Mouse (Mus musculus) midbrain, postnatal 0 days (tissue): ENCODE results near the gene Aars2. TPM values are rescaled to one million over a fixed set of nuclear protein-coding genes. Genes with fewer than 3 reads are reported as not detected.

Source experiments
- ATAC-seq: fragments of 200-750 bp; cut with Nextera tagmentation; 2 replicates; pipeline ENCODE4 v1.8.0; 2017; ENCODE audit warnings: moderate number of reproducible peaks, mild to moderate bottlenecking, moderate TSS enrichment, moderate library complexity; ENCODE audit not compliant: low FRiP score
- DNase-seq: peaks from one replicate; pipeline ENCODE4 v3.0.0-alpha.2; 2015; ENCODE audit warnings: low spot score
- H3K27ac ChIP-seq: fragments of 300-500 bp; sonication (generic); 2 replicates; pipeline ENCODE4 v1.5.1; 2014; ENCODE audit warnings: low read depth, mild to moderate bottlenecking, low read length, mixed read lengths
- H3K27me3 ChIP-seq: fragments of 300-500 bp; sonication (generic); 2 replicates; pipeline ENCODE4 v1.6.1; 2014; ENCODE audit warnings: low read length, control low read depth, mixed read lengths; ENCODE audit not compliant: insufficient read depth
- H3K36me3 ChIP-seq: fragments of 300-500 bp; sonication (generic); 2 replicates; pipeline ENCODE4 v1.6.1; 2014; ENCODE audit warnings: low read length, control low read depth, mixed read lengths; ENCODE audit not compliant: insufficient read depth
- H3K4me1 ChIP-seq: fragments of 300-500 bp; sonication (generic); 2 replicates; pipeline ENCODE4 v1.6.1; 2014; ENCODE audit warnings: mild to moderate bottlenecking, control low read depth, antibody characterized with exemption, low read length, mixed read lengths; ENCODE audit not compliant: insufficient read depth
- H3K4me2 ChIP-seq: fragments of 300-500 bp; sonication (generic); 2 replicates; pipeline ENCODE4 v1.6.1; 2014; ENCODE audit warnings: low read depth, mild to moderate bottlenecking, low read length, mixed read lengths; ENCODE audit not compliant: poor library complexity, severe bottlenecking
- H3K4me3 ChIP-seq: fragments of 300-500 bp; sonication (generic); 2 replicates; pipeline ENCODE4 v1.5.1; 2014; ENCODE audit warnings: low read depth, mild to moderate bottlenecking, low read length, moderate library complexity
- H3K9ac ChIP-seq: fragments of 300-500 bp; sonication (generic); replicated peaks from 2 replicates; pipeline ENCODE4 v1.6.1; 2014; ENCODE audit warnings: mild to moderate bottlenecking, low read length, moderate library complexity, mixed read lengths; ENCODE audit not compliant: poor library complexity, severe bottlenecking
- H3K9me3 ChIP-seq: fragments of 300-500 bp; sonication (generic); 2 replicates; pipeline ENCODE4 v1.6.1; 2016; ENCODE audit warnings: low read length, control low read depth
- CTCF ChIP-seq: IDR thresholded peaks from 2 replicates; pipeline ENCODE4 v1.5.1; 2016; ENCODE audit warnings: antibody characterized with exemption, mild to moderate bottlenecking
- WGBS: fragments of 180-500 bp; shearing (Covaris S2); extraction: QIAGEN DNeasy Blood & Tissue Kit; methylation state at CpG from one replicate; pipeline ENCODE4 v1.1.7; 2014; 5-methylcytosine and 5-hydroxymethylcytosine counted together
- polyA plus RNA-seq: library from polyadenylated mRNA; unstranded; fragments of >200 nt; fragmentation: Nextera tagmentation; extraction: Ambion mirVana; gene quantifications from 2 replicates; pipeline ENCODE4 v1.2.1, GENCODE M21; 2015
- total RNA-seq: library from RNA; depleted of rRNA; stranded (reverse); fragments of >200 nt; gene quantifications from 2 replicates; pipeline ENCODE4 v1.2.3, GENCODE M21; 2014

Aars2 gene
- total and polyA plus RNA-seq, 2 experiments from 2014 or later: 13.9 to 19.8 TPM

DNA sequence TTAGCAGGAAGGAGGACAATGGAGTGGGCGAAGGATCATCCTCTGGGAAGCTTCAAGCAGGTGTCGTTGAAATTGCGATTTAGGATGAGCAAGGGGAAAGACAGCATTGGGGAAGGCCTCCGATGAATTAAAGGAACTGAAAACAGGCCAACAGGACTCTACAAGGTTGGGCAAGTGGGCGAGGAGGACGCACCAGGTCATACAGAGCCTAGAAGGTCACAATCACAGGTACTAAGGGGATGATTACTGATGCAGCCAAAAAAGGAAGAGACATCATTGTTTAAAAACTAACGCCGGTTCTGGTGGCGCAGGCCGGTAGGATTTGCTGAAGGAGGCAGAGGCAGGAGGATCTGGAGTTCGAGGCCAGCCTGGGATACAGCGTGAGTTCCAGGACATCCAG, 56.6 kb downstream of the Aars2 start:
- H3K4me2 ChIP-seq: no peak overlapping the region
- DNase-seq (no peak), ATAC-seq (no peak)
- H3K9me3 ChIP-seq: no peaks in the 10 kb centered on the region
- no peak overlapping the region for H3K9ac ChIP-seq
- 78% methylated on average over 12 of the region's 12 CpGs for WGBS
- H3K4me3 ChIP-seq: peak overlapping the region; percentile 76; the same call in 1 of the 2 replicates
- H3K27me3 ChIP-seq: no peaks in the 10 kb centered on the region
- H3K27ac ChIP-seq: no peak overlapping the region; the same call in 1 of the 2 replicates
- H3K4me1 ChIP-seq: 0 out of 2 replicates have a peak, but pooled peaks cover 6% of the 10 kb centered on the region
- peaks cover 24% of the 10 kb centered on the region for H3K36me3 ChIP-seq
- no peak for TF ChIP-seq CTCF

GRCm38 (mm10) chr17:45563655-45564530, 57.3 kb downstream of the Aars2 start, which contains the start of gene Slc35b2:
Gene Slc35b2, plus strand, starts transcription at chr17:45563874.
- peak within 1 kb of the TSS; percentile 97 for H3K4me2 ChIP-seq

DNA sequence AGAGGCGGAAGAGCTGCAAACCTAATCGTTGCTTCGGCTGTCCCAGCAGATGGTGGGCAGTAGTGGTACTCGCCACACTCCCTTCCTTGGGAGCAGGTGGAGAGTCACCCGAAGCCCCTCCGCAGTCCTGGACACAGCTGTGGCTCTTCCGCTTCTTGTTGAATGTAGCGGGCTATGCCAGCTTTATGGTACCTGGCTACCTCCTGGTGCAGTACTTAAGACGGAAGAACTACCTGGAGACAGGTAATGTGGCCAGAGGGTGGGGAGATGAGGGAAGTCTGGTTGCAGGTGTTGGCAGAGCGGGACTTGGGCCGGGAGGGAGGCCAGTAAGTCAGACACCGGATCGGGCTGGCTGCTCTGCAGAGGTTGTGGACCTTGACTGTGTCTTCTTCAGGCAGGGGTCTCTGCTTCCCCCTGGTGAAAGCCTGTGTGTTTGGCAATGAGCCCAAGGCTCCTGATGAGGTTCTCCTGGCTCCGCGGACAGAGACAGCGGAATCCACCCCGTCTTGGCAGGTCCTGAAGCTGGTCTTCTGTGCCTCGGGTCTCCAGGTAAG, 58.0 kb downstream of the Aars2 start:
- peak overlapping the region; percentile 84 for H3K9ac ChIP-seq

More at GRCm38 (mm10) chr17:45563655-45564530, 57.3 kb downstream of the Aars2 start, which contains the start of gene Slc35b2:
- no peaks in the 10 kb centered on the region for H3K27me3 ChIP-seq
- peak; percentile 93 for TF ChIP-seq CTCF
- 0 out of 2 replicates have a peak, but pooled peaks cover 6% of the 10 kb centered on the region for H3K4me1 ChIP-seq
- H3K9ac ChIP-seq: peak within 1 kb of the TSS; percentile 84
- H3K27ac ChIP-seq: peak within 1 kb of the TSS; percentile 79
- H3K9me3 ChIP-seq: no peaks in the 10 kb centered on the region
- WGBS: 1% methylated on average over 43 of the region's 61 CpGs
- H3K4me3 ChIP-seq: peak within 1 kb of the TSS; percentile 76
- peak; percentile 96 for DNase-seq
- H3K36me3 ChIP-seq: peaks cover 30% of the 10 kb centered on the region
- ATAC-seq: peak; percentile 90

DNA sequence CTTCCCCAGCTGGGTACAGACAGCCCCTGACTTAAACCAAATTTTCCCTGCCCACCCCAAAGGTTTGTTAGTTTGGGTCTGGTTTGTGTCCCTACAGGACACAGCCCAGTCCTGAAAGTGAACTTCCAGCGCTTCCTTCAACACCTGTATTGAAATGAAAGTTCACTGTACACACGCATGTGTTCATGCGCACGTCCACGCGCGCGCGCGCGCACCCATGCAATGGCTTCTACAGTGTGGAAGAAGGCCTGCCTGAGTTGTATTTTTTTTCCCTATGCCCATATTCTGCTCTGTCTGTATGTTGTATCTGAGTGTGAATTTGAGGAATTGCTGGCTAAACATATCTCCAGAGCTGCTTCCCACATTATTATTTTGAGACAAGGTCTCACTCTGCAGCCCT, 58.5 kb downstream of the Aars2 start:
- ATAC-seq (no peak), DNase-seq (no peak)
- Histone ChIP-seq H3K27me3 (no peaks in the 10 kb centered on the region), H3K4me1 (0 out of 2 replicates have a peak, but pooled peaks cover 6% of the 10 kb centered on the region), H3K9ac (peak overlapping the region; percentile 84; the same call in 1 of the 2 replicates), H3K4me2 (peak overlapping the region; percentile 97), H3K9me3 (no peaks in the 10 kb centered on the region), H3K27ac (peak overlapping the region; percentile 79; the same call in 1 of the 2 replicates), H3K4me3 (peak overlapping the region; percentile 76), H3K36me3 (peaks cover 43% of the 10 kb centered on the region)
- TF ChIP-seq CTCF: no peak
- WGBS: 96% methylated on average over 11 of the region's 11 CpGs

More for the DNA sequence above, 58.0 kb downstream of the Aars2 start:
- ATAC-seq (no peak), DNase-seq (peak; percentile 40)
- H3K4me3 ChIP-seq: peak overlapping the region; percentile 76
- H3K4me1 ChIP-seq: 0 out of 2 replicates have a peak, but pooled peaks cover 6% of the 10 kb centered on the region
- peak overlapping the region; percentile 79 for H3K27ac ChIP-seq
- peaks cover 38% of the 10 kb centered on the region for H3K36me3 ChIP-seq
- WGBS: 8% methylated on average over 18 of the region's 18 CpGs
- 0 out of 2 replicates have a peak, but pooled peaks have one; percentile 17 for TF ChIP-seq CTCF
- H3K27me3 ChIP-seq: no peaks in the 10 kb centered on the region
- no peaks in the 10 kb centered on the region for H3K9me3 ChIP-seq
- peak overlapping the region; percentile 97 for H3K4me2 ChIP-seq

GRCm38 (mm10) chr17:45566031-45566359, 59.4 kb downstream of the Aars2 start:
- H3K4me1 ChIP-seq: 0 out of 2 replicates have a peak, but pooled peaks cover 6% of the 10 kb centered on the region
- H3K36me3 ChIP-seq: peaks cover 51% of the 10 kb centered on the region
- H3K27ac ChIP-seq: no peak overlapping the region
- H3K4me3 ChIP-seq: no peak overlapping the region
- no peak for ATAC-seq
- no peak overlapping the region for H3K9ac ChIP-seq
- no peak for DNase-seq
- no peak for TF ChIP-seq CTCF
- no peaks in the 10 kb centered on the region for H3K27me3 ChIP-seq
- no peaks in the 10 kb centered on the region for H3K9me3 ChIP-seq
- H3K4me2 ChIP-seq: no peak overlapping the region
- 77% methylated on average over 1 of the region's 1 CpGs for WGBS
